Comparison of ENCODE assay signal across 17 mouse cellular contexts in genomic region chr5:36449710-36450358, GRCm38 (mm10). TPM values are rescaled to one million over a fixed set of nuclear protein-coding genes. Genes with fewer than 3 reads are reported as not detected.
DNase-seq lines count a peak whose midpoint lies in the region; ATAC-seq and TF ChIP-seq lines count a peak whose summit lies in the region.
"Had no signal": no experiment of that assay in that cellular context is flagged by ENCODE, and none has a peak within 500 bp of the region (broad histone marks: within the 10 kb centered on the region; RNA-seq: fewer than 3 reads in every experiment).

No protein-coding gene starts in this region.

- no peak for TF ChIP-seq CTCF in intestine, postnatal 0 days (IDR thresholded peaks at IDR 0.05; ENCODE audit: low read depth)

- peak; percentile 42 to 45 for DNase-seq in heart, adult 9 months (ENCODE audit: low spot score in 2 of 2)
- no peak for DNase-seq in midbrain, embryonic 14.5 days
- no peak for DNase-seq in kidney, adult 11 months
- DNase-seq: cerebellum, adult 8-10 months; gastrocnemius, adult 2 months; kidney, postnatal 25 days; lung, adult 2 months; lung, postnatal 4 days; right cerebral cortex, postnatal 4 days had no signal

- 54% methylated on average over 6 of the region's 6 CpGs for WGBS in intestine, embryonic 15.5 days
- 69% methylated on average over 6 of the region's 6 CpGs for WGBS in intestine, postnatal 0 days
- 19% methylated on average over 6 of the region's 6 CpGs for WGBS in heart, embryonic 14.5 days
- 53% methylated on average over 6 of the region's 6 CpGs for WGBS in stomach, embryonic 16.5 days
- WGBS in midbrain, embryonic 14.5 days = 86% methylated on average over 6 of the region's 6 CpGs

- H3K36me3 ChIP-seq in intestine, embryonic 15.5 days = no peaks in the 10 kb centered on the region
- no peaks in the 10 kb centered on the region for H3K36me3 ChIP-seq in intestine, postnatal 0 days (ENCODE audit: control insufficient read depth, insufficient read depth)
- no peaks in the 10 kb centered on the region for H3K36me3 ChIP-seq in heart, embryonic 14.5 days (ENCODE audit: control insufficient read depth, insufficient read depth, low read length)
- no peaks in the 10 kb centered on the region for H3K36me3 ChIP-seq in stomach, embryonic 16.5 days (ENCODE audit: control insufficient read depth, insufficient read depth, low read length)
- H3K36me3 ChIP-seq in midbrain, embryonic 14.5 days (ENCODE audit: control insufficient read depth, insufficient read depth, low read length) = no peaks in the 10 kb centered on the region
- H3K36me3 ChIP-seq: hindbrain, embryonic 13.5 days; limb, embryonic 12.5 days; liver, embryonic 12.5 days had no signal

- H3K9ac ChIP-seq in intestine, embryonic 15.5 days = no peak overlapping the region
- H3K9ac ChIP-seq in intestine, postnatal 0 days (ENCODE audit: low read depth, low read length) = no peak overlapping the region
- peak overlapping the region; percentile 17; the same call in 1 of the 2 replicates for H3K9ac ChIP-seq in heart, embryonic 14.5 days (ENCODE audit: low read length)
- H3K9ac ChIP-seq in stomach, embryonic 16.5 days (ENCODE audit: low read length) = no peak overlapping the region
- no peak overlapping the region for H3K9ac ChIP-seq in midbrain, embryonic 14.5 days (replicated peaks; ENCODE audit: low read length)
- H3K9ac ChIP-seq: hindbrain, embryonic 13.5 days; limb, embryonic 12.5 days; liver, embryonic 12.5 days had no signal

- peak; percentile 42; the same call in 1 of the 2 replicates for ATAC-seq in intestine, embryonic 15.5 days
- no peak for ATAC-seq in intestine, postnatal 0 days
- ATAC-seq in heart, embryonic 14.5 days (ENCODE audit: insufficient number of reproducible peaks, insufficient read depth, low FRiP score, low read depth) = peak; percentile 73
- ATAC-seq in stomach, embryonic 16.5 days (ENCODE audit: insufficient read depth, low FRiP score) = peak; percentile 28; the same call in 1 of the 2 replicates
- ATAC-seq in midbrain, embryonic 14.5 days (ENCODE audit: low FRiP score, low TSS enrichment) = no peak
- ATAC-seq: intestine, embryonic 16.5 days; liver, embryonic 12.5 days had no signal

- H3K4me3 ChIP-seq in intestine, embryonic 15.5 days (replicated peaks) = no peak overlapping the region
- H3K4me3 ChIP-seq in intestine, postnatal 0 days (ENCODE audit: low read depth, low read length) = no peak overlapping the region
- no peak overlapping the region for H3K4me3 ChIP-seq in heart, embryonic 14.5 days (ENCODE audit: control insufficient read depth in 1 of 2, insufficient read depth in 1 of 2, low read depth in 1 of 2, low read length in 2 of 2)
- no peak overlapping the region for H3K4me3 ChIP-seq in stomach, embryonic 16.5 days (replicated peaks; ENCODE audit: low read length)
- H3K4me3 ChIP-seq in midbrain, embryonic 14.5 days (replicated peaks; ENCODE audit: low read depth, low read length) = no peak overlapping the region
- H3K4me3 ChIP-seq: gastrocnemius, adult 2 months; hindbrain, embryonic 13.5 days; limb, embryonic 12.5 days; liver, embryonic 12.5 days had no signal

- H3K27me3 ChIP-seq in intestine, embryonic 15.5 days (replicated peaks) = peaks cover 7% of the 10 kb centered on the region; the same call in 1 of the 2 replicates
- H3K27me3 ChIP-seq in intestine, postnatal 0 days (replicated peaks; ENCODE audit: control insufficient read depth, insufficient read depth, low read length) = 0 out of 2 replicates have a peak, but pooled peaks cover 2% of the 10 kb centered on the region
- H3K27me3 ChIP-seq in heart, embryonic 14.5 days (ENCODE audit: control insufficient read depth, insufficient read depth, low read length) = peaks cover 43% of the 10 kb centered on the region
- no peaks in the 10 kb centered on the region for H3K27me3 ChIP-seq in stomach, embryonic 16.5 days (ENCODE audit: control insufficient read depth, insufficient read depth, low read length)
- H3K27me3 ChIP-seq in midbrain, embryonic 14.5 days (ENCODE audit: control insufficient read depth, insufficient read depth, low read length) = no peaks in the 10 kb centered on the region
- H3K27me3 ChIP-seq: limb, embryonic 12.5 days had no signal

- 0 out of 2 replicates have a peak, but pooled peaks cover 4% of the 10 kb centered on the region for H3K4me1 ChIP-seq in intestine, embryonic 15.5 days (replicated peaks)
- no peaks in the 10 kb centered on the region for H3K4me1 ChIP-seq in intestine, postnatal 0 days (replicated peaks; ENCODE audit: control insufficient read depth, insufficient read depth, low read length)
- H3K4me1 ChIP-seq in heart, embryonic 14.5 days (ENCODE audit: control insufficient read depth in 2 of 2, insufficient read depth in 2 of 2, low read length in 2 of 2) = peaks cover 19 to 21% of the 10 kb centered on the region in 2 experiments
- no peaks in the 10 kb centered on the region for H3K4me1 ChIP-seq in stomach, embryonic 16.5 days (ENCODE audit: control insufficient read depth, insufficient read depth, low read length)
- H3K4me1 ChIP-seq in midbrain, embryonic 14.5 days (ENCODE audit: control insufficient read depth, insufficient read depth, low read length) = 0 out of 2 replicates have a peak, but pooled peaks cover 5% of the 10 kb centered on the region

- H3K27ac ChIP-seq in intestine, embryonic 15.5 days = no peak overlapping the region
- no peak overlapping the region for H3K27ac ChIP-seq in intestine, postnatal 0 days (ENCODE audit: low read depth, low read length)
- peak overlapping the region; percentile 71 to 78 for H3K27ac ChIP-seq in heart, embryonic 14.5 days (replicated peaks in 1 of 2; ENCODE audit: control insufficient read depth in 1 of 2, insufficient read depth in 1 of 2, low read depth in 2 of 2, low read length in 2 of 2)
- no peak overlapping the region for H3K27ac ChIP-seq in stomach, embryonic 16.5 days (ENCODE audit: low read length)
- H3K27ac ChIP-seq in midbrain, embryonic 14.5 days (replicated peaks; ENCODE audit: low read depth, low read length) = no peak overlapping the region
- H3K27ac ChIP-seq: gastrocnemius, adult 2 months; hindbrain, embryonic 13.5 days; limb, embryonic 12.5 days; liver, embryonic 12.5 days had no signal

- no peaks in the 10 kb centered on the region for H3K9me3 ChIP-seq in intestine, embryonic 15.5 days
- H3K9me3 ChIP-seq in intestine, postnatal 0 days (ENCODE audit: control insufficient read depth) = no peaks in the 10 kb centered on the region
- H3K9me3 ChIP-seq in heart, embryonic 14.5 days (ENCODE audit: control insufficient read depth, low read length) = no peaks in the 10 kb centered on the region
- no peaks in the 10 kb centered on the region for H3K9me3 ChIP-seq in stomach, embryonic 16.5 days (replicated peaks; ENCODE audit: control insufficient read depth, low read length)
- no peaks in the 10 kb centered on the region for H3K9me3 ChIP-seq in midbrain, embryonic 14.5 days (ENCODE audit: control insufficient read depth, low read length)
- H3K9me3 ChIP-seq: hindbrain, embryonic 13.5 days; limb, embryonic 12.5 days; liver, embryonic 12.5 days had no signal

- H3K4me2 ChIP-seq in intestine, embryonic 15.5 days (replicated peaks) = no peak overlapping the region
- H3K4me2 ChIP-seq in intestine, postnatal 0 days (replicated peaks; ENCODE audit: low read depth) = no peak overlapping the region
- peak overlapping the region; percentile 44 for H3K4me2 ChIP-seq in heart, embryonic 14.5 days (ENCODE audit: low read length)
- no peak overlapping the region for H3K4me2 ChIP-seq in stomach, embryonic 16.5 days (ENCODE audit: low read depth, low read length)
- no peak overlapping the region for H3K4me2 ChIP-seq in midbrain, embryonic 14.5 days (ENCODE audit: low read length)
- H3K4me2 ChIP-seq: hindbrain, embryonic 13.5 days; limb, embryonic 12.5 days; liver, embryonic 12.5 days had no signal

RNA-seq across cellular contexts. Expression of gene Grpel1, which starts 15.0 kb away (rescaled TPM):
- polyA plus RNA-seq in intestine, embryonic 15.5 days (2015; fragmentation: Nextera tagmentation; extraction: Ambion mirVana) = 71.7 and 72.7 TPM in 2 replicates
- polyA plus RNA-seq in intestine, postnatal 0 days (2015; fragmentation: Nextera tagmentation; extraction: Ambion mirVana) = 46.6 and 48.8 TPM in 2 replicates
- polyA plus RNA-seq in heart, embryonic 14.5 days (2014; fragmentation: Nextera tagmentation; extraction: Ambion mirVana) = 60.9 and 62.4 TPM in 2 replicates
- 54.6 and 58.3 TPM in 2 replicates for polyA plus RNA-seq in stomach, embryonic 16.5 days (2015; fragmentation: Nextera tagmentation; extraction: Ambion mirVana)
- 45.4 and 46.6 TPM in 2 replicates for polyA plus RNA-seq in midbrain, embryonic 14.5 days (2014; fragmentation: Nextera tagmentation; extraction: Ambion mirVana)

RNA-seq across cellular contexts. Expression of gene Tada2b, which starts 34.3 kb away (rescaled TPM):
- polyA plus RNA-seq in intestine, embryonic 15.5 days (2015; fragmentation: Nextera tagmentation; extraction: Ambion mirVana) = 1.8 and 1.9 TPM in 2 replicates
- 2.0 and 2.3 TPM in 2 replicates for polyA plus RNA-seq in intestine, postnatal 0 days (2015; fragmentation: Nextera tagmentation; extraction: Ambion mirVana)
- 3.1 and 3.8 TPM in 2 replicates for polyA plus RNA-seq in heart, embryonic 14.5 days (2014; fragmentation: Nextera tagmentation; extraction: Ambion mirVana)
- polyA plus RNA-seq in stomach, embryonic 16.5 days (2015; fragmentation: Nextera tagmentation; extraction: Ambion mirVana) = 1.7 and 2.0 TPM in 2 replicates
- polyA plus RNA-seq in midbrain, embryonic 14.5 days (2014; fragmentation: Nextera tagmentation; extraction: Ambion mirVana) = 7.0 and 7.1 TPM in 2 replicates

RNA-seq across cellular contexts. Expression of gene Ccdc96, which starts 34.6 kb away (rescaled TPM):
- polyA plus RNA-seq in intestine, embryonic 15.5 days (2015; fragmentation: Nextera tagmentation; extraction: Ambion mirVana) = 0.19 and 0.33 TPM in 2 replicates
- 0.20 and 0.22 TPM in 2 replicates for polyA plus RNA-seq in intestine, postnatal 0 days (2015; fragmentation: Nextera tagmentation; extraction: Ambion mirVana)
- 0.18 and 0.27 TPM in 2 replicates for polyA plus RNA-seq in heart, embryonic 14.5 days (2014; fragmentation: Nextera tagmentation; extraction: Ambion mirVana)
- 0.07 and 0.30 TPM in 2 replicates for polyA plus RNA-seq in stomach, embryonic 16.5 days (2015; fragmentation: Nextera tagmentation; extraction: Ambion mirVana)
- 3.0 and 3.1 TPM in 2 replicates for polyA plus RNA-seq in midbrain, embryonic 14.5 days (2014; fragmentation: Nextera tagmentation; extraction: Ambion mirVana)

RNA-seq across cellular contexts. Expression of gene Sorcs2, which starts 51.9 kb away (rescaled TPM):
- 9.6 and 10.8 TPM in 2 replicates for polyA plus RNA-seq in intestine, embryonic 15.5 days (2015; fragmentation: Nextera tagmentation; extraction: Ambion mirVana)
- 3.5 and 3.7 TPM in 2 replicates for polyA plus RNA-seq in intestine, postnatal 0 days (2015; fragmentation: Nextera tagmentation; extraction: Ambion mirVana)
- 9.9 and 10.3 TPM in 2 replicates for polyA plus RNA-seq in heart, embryonic 14.5 days (2014; fragmentation: Nextera tagmentation; extraction: Ambion mirVana)
- polyA plus RNA-seq in stomach, embryonic 16.5 days (2015; fragmentation: Nextera tagmentation; extraction: Ambion mirVana) = 11.4 and 11.8 TPM in 2 replicates
- polyA plus RNA-seq in midbrain, embryonic 14.5 days (2014; fragmentation: Nextera tagmentation; extraction: Ambion mirVana) = 14.5 and 15.1 TPM in 2 replicates

Comparison
In these comparisons a context has a peak if more than half of its experiments do, and no peak if none do; other contexts are left out.
1. ATAC-seq: peak in intestine, embryonic 15.5 days (single experiment), heart, embryonic 14.5 days (single experiment) and stomach, embryonic 16.5 days (single experiment); none in intestine, postnatal 0 days (single experiment) and midbrain, embryonic 14.5 days (single experiment).
2. H3K27ac ChIP-seq: peak in heart, embryonic 14.5 days (2 of 2); none in intestine, embryonic 15.5 days (single experiment), intestine, postnatal 0 days (single experiment), stomach, embryonic 16.5 days (single experiment) and midbrain, embryonic 14.5 days (single experiment).
3. DNase-seq: peak in heart, adult 9 months (2 of 2); none in midbrain, embryonic 14.5 days (single experiment) and kidney, adult 11 months (single experiment).